Mouse (Mus musculus): ENCODE measurements around the gene Clcnkb. TPM values are rescaled to one million over a fixed set of nuclear protein-coding genes. Genes with fewer than 3 reads are reported as not detected.

The Clcnkb gene
- polyA plus RNA-seq, 1 experiment, result not detected

DNA sequence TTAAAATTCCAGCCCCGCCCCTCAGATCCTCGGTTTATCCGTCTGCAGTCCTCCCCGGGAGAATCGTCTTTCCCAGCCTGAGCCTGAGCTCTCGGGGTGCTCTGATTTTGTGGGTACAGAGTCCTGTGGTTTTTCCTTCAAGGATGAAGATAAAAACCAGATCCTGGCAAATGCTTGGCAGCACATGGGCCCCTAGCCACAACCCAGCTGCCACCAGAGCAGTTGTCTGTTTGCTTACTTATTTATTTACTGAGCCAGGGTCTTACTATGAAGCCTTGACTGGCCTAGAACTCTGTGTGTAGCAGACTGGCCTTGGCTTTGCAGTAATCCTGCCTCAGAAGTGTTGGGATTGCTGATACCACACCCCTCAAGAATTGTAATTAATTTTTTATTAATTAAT lies 56.6 kb downstream of the Clcnkb start:
- no peak for TF ChIP-seq GATA1 (IDR thresholded peaks at IDR 0.05; ENCODE audit: low read length)

DNA sequence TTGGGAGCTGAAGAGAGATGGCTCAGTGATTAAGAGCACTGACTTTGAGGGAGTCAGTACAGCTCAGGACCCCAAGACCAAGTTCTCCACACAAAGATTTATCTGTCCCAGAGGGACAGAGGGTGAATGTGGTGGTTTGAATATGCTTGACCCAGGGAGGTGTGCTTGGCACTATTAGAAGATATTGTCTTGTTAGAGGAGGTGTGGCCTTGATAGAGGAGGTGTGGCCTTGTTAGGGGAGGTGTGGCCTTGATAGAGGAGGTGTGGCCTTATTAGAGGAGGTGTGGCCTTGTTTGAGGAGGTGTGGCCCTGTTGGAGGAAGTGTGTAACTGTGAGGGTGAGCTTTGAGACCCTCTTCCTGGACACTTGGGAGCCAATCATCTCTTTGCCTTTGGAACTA lies 58.0 kb downstream of the Clcnkb start:
- TF ChIP-seq GATA1 (IDR thresholded peaks at IDR 0.05; ENCODE audit: low read length), result no peak

Other genes starting within 250 kb of the Clcnkb start
- 0.76 and 0.92 TPM in 2 replicates for gene Rsg1, start 202.1 kb downstream of the Clcnkb start, polyA plus RNA-seq (2012)
- gene Arhgef19, start 176.5 kb downstream of the Clcnkb start, polyA plus RNA-seq (2012), result not detected in 2 replicates
- 0.02 TPM in 1 of 2 replicates, not detected in the other for gene Epha2, start 114.8 kb downstream of the Clcnkb start, polyA plus RNA-seq (2012)
- not detected in 2 replicates for gene Fam131c, start 47.8 kb downstream of the Clcnkb start, polyA plus RNA-seq (2012)
- gene Clcnka, start 17.3 kb downstream of the Clcnkb start, polyA plus RNA-seq (2012), result not detected in 2 replicates
- gene Hspb7, start 4.8 kb upstream of the Clcnkb start, polyA plus RNA-seq (2012), result not detected in 2 replicates
- gene Srarp, start 20.1 kb upstream of the Clcnkb start, polyA plus RNA-seq (2012), result not detected in 2 replicates
- 45.7 and 50.0 TPM in 2 replicates for gene Zbtb17, start 28.6 kb upstream of the Clcnkb start, polyA plus RNA-seq (2012)
- 124 and 156 TPM in 2 replicates for gene Spen, start 122.6 kb upstream of the Clcnkb start, polyA plus RNA-seq (2012)
- not detected in 2 replicates for gene Fblim1, start 190.1 kb upstream of the Clcnkb start, polyA plus RNA-seq (2012)
- not detected in 2 replicates for gene Tmem82, start 202.6 kb upstream of the Clcnkb start, polyA plus RNA-seq (2012)
- not detected in 2 replicates for gene Slc25a34, start 207.8 kb upstream of the Clcnkb start, polyA plus RNA-seq (2012)
- 19.5 and 20.7 TPM in 2 replicates for gene Plekhm2, start 248.9 kb upstream of the Clcnkb start, polyA plus RNA-seq (2012)